12 mouse cellular contexts compared by ENCODE assay signal in genomic region chr15:81254113-81254640, GRCm38 (mm10). TPM values are rescaled to one million over a fixed set of nuclear protein-coding genes. Genes with fewer than 3 reads are reported as not detected.
"Had no signal": no experiment of that assay in that cellular context is flagged by ENCODE, and none has a peak within 500 bp of the region (broad histone marks: within the 10 kb centered on the region; RNA-seq: fewer than 3 reads in every experiment).

No protein-coding gene starts in this region.

- H3K27me3 ChIP-seq: limb, embryonic 13.5 days; midbrain, embryonic 12.5 days had no signal

- H3K36me3 ChIP-seq: limb, embryonic 13.5 days; midbrain, embryonic 12.5 days had no signal

- H3K4me1 ChIP-seq: limb, embryonic 13.5 days had no signal

- H3K9me3 ChIP-seq: limb, embryonic 13.5 days; midbrain, embryonic 12.5 days had no signal

- DNase-seq: layer of hippocampus, adult 9-11 months; left cerebral cortex, postnatal 4 days; lung, postnatal 4 days; right cerebral cortex, adult 18-20 months; right cerebral cortex, postnatal 25 days; thymus, adult 18-20 months; thymus, postnatal 14 days had no signal

- H3K4me3 ChIP-seq: limb, embryonic 13.5 days; midbrain, embryonic 12.5 days had no signal

- H3K4me2 ChIP-seq: limb, embryonic 13.5 days; midbrain, embryonic 12.5 days had no signal

- H3K27ac ChIP-seq: kidney, postnatal 0 days; limb, embryonic 13.5 days; liver, embryonic 14.5 days; midbrain, embryonic 12.5 days had no signal

- H3K9ac ChIP-seq: limb, embryonic 13.5 days; liver, embryonic 14.5 days; midbrain, embryonic 12.5 days had no signal

RNA-seq across cellular contexts. Expression of gene Mchr1, which starts 18.9 kb away (rescaled TPM):
- polyA plus RNA-seq: liver, adult 2 months had no signal
